Mouse (Mus musculus): ENCODE results near the gene Fnip2.

Gene Fnip2

DNA sequence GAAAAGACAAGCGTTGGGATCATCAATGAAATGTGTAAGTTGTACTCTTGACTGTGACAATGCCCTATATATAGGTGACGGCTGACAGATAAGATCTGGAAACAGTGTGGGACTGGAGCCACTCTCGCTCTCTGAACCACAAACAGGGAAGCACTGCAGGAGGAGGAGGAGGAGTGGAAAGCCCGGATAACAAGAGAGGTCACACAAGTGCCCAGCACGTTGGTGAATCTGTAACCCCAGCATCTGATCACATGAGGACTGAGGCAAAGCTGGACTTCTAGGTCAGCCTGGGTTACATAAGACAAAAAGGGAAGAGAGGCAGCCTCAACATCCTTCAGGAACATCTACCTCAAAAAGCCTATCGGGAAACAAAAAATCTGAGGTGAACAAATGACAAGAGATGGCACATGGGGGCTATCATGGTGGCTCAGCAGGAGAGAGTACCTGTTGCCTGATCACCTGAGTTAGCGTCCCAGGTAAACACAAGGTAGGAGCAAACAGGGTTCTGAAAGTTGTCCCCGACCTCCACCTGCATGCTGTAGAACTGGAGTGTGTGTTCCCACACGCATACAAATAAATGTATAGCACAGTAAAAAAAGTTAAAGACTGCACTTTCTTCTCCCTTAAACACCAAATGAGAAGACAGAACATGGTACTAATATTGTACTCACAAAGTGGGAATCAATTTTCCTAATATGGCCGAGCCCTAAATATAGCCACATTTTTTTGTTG lies 2.6 kb downstream of the Fnip2 start:
- no peak for DNase-seq (ENCODE audit: low spot score in 2 of 2)

DNA sequence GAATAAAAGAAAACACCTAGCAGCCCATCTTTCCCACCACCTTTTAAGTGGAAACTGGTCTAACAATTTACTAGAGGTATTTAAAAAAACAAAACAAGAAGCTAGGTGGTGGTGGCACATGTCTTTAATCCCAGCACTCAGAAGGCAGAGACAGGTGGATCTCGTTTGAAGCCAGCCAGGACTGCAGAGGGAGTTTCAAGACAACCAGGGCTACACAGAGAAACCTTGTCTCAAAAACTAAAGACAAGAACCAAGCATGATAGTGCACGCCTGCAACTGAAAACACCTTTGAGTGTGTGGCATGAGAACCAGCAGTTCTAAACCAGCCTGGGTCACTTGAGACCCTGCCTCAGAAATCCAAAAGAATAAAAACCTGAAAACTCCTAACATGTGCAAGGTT lies 4.1 kb downstream of the Fnip2 start:
- no peak for DNase-seq (ENCODE audit: low spot score in 2 of 2)

DNA sequence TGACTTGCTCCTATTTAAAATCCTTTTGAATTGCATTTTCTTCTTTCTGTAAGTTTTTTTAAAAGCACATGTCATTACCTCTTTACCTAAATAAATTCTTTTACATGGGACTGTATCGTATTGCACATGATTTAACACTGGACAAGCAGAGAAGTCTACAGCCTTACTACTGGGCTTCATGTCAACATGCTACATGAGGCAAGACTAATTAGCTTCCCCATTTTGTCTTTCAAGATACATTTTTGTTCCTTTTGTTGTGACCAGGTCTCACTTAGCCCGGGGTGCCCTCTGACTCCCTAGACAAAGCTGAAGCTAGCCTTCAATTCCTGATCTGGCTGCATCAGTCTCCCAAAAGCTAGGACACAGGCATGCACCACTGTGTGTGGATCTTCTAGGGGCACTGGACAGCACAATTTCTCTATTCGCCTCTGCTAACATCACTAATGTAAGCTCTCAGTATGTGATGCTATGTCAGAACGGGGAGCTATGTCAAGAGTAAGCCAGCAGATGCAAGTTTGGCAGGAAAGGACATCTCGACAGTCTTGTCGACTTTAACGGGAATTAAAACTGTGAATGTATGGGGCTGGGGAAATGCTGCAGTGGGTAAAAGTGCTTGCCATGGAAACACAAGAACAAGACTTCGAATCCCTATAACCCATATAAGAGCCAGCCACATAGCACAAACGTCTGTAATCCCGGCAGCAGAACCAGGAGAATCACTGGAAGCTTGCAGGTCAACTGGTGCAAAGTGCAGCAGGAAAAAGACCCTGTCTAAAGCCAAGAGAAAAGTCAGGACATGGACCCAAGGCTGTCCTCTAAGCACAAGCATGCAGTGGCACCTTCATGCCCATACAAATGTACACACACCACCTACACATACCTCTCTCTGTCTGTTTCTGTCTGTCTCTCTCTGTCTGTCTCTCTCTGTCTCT lies 5.5 kb downstream of the Fnip2 start:
- DNase-seq (ENCODE audit: low spot score in 2 of 2): no peak

DNA sequence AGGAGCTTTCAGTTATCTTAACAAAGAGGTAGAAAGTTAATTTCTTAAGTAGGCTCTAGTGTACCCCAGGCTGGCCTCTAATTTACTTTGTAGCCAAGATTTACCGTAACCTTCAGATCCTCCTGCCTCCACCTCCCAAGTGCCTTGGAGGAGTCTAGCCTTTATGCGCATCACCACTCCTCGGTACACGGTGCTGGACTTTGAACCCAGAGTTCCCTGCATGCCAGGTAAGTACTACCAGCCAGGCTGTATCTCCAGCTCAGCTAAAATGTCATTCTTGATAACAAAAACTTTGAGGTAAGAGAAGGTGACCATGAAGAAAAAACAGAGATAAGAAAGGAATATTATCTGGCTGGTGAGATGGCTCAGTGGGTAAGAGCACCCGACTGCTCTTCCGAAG lies 7.0 kb downstream of the Fnip2 start:
- DNase-seq (ENCODE audit: low spot score in 2 of 2): no peak

DNA sequence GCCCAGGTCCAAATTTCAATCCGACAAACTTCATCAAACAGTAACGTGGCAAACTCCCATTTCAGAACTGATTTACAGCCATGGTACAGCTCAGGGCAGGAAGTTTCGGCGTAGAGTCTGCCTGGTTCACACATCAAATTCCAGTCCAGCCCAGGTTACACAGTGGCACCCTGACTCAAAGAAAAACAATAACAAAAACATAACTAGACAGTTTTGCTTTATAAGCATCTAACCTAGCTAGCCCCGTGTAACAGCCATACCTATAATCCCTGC lies 7.9 kb downstream of the Fnip2 start:
- no peak for DNase-seq (ENCODE audit: low spot score in 2 of 2)

DNA sequence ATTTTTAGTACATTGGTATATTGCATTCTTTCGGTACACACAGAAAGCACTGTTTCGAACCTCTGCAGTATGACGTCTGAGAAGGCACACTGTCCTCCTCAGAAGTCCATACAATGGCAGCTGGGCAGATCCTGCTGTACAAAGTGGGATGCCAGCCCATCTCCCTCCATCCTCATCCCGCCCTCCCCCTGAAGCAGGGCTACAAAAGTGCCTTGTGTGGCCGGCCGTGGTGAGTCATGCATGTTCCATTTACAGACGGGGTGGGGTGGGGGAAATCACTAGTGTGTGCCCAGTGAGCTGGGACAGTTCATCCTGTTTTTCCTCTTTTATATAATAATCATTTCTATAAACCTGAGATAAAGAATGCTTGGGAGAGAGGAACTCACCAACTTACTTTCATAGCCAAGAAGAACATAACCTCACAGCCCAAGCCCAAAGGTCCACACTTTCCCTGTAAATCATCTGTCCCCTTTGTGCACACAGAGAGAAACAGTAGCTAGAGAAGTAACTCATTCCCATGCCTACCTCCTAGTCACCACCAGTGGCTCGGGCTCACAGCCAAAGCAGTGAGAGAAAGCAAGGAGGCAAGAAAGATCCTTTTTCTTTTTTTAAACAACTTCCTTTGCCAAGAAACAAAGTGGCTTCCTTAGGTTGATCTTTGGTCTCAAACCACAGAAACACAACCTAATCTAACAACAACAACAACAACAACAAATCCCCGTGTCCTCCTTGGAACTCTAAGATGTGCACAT lies 8.4 kb downstream of the Fnip2 start:
- DNase-seq (ENCODE audit: low spot score in 2 of 2): peak in 1 of 2 experiments; percentile 30

DNA sequence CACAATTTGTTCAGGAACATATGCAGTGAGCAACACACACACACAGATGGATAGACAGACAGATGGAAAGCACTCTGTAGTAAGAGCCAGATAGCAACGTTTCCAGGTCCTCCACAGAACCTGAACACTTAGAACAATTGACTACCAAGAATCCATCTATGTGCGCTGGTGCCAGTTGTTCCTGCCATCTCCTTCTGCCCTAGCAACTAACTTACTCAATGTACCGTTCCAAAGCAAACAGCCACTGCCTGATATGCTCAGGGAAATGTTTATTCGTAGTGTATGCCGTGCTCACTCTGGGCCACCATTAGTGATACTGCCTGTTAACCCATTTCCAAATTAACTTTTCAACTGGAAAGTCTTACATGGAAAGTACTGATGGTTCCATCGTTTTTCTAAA lies 12.5 kb downstream of the Fnip2 start:
- no peak for DNase-seq (ENCODE audit: low spot score in 2 of 2)

DNA sequence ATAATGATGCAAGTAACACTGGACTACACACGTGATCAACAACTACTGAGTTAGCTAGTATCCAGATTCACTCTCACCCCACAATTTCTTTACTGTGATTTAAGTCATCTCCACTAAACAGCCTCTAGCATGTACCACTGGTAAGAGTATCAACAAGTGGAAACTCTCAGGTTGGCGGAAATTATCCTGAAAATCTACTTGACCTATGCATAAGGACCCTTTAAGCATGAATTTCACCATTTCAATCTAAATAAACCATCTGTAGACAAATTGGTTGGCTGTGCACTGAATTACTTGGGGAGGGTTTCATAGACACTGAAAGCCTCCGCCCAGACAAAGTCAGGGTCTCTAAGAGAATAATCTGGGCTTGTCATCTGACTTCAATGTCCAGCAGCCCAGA lies 13.8 kb downstream of the Fnip2 start:
- DNase-seq (ENCODE audit: low spot score in 2 of 2): no peak

DNA sequence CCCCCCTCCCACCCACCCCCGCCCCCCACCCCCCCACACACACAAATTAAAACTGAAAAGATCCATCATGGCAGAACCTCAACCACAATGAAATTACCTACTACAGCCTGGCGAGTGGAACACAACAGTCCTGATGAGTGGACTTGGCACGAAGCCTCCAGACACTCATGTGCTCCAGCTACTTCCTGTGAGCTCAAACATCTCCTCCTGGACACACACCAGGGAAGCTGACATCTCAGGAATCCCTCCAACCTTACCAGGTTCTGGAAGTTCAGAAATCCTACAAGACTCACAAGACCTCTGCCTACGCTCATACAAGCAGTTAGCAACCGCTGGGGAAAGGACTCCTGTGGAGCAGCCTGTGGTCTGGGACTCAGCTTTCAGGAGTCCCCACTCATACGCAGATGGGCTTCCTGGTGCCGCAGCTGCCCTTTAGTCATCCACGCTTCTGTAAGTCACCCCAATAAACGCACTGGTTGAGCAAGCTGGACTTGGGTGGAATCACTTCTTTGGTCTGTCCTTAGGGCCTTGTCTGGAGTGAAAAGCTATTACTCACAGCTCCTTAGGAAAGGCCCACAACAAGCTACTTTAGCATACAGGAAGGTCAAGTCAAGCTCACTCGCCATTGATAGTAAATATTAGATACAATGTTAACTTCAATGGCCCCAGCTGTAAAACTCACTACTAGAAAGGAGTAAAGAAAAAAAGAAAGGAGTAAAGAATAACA lies 15.6 kb downstream of the Fnip2 start:
- no peak for DNase-seq (ENCODE audit: low spot score in 2 of 2)

DNA sequence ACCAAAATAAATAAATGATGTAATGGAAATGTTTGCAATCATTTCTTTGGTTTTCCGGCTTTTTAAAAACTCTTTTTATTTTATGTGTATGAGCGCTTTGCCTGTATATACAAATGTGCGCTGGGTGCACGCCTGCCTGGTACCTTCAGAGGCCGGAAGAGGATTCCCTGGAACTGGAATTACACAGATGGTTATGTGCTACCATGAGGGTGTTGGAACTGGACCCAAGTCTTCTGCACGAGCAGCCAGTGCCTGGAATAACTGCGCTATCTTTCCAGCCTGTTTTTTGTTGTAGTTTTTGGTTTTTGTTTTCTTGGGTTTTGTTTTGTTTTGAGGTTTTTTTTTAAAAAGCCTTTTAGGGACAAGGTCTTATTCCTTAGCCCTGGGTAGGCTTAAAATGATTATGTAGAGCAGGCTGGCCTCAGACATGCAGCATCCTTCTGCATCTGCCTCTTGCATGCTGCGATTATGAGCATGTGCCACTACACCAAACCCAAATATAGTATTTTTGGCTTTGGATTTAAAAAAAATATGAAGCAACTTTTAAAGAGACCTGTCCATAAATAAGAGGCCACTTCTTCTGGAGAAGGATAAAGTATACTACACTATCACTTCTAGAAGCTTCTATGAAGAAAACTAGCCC lies 17.7 kb downstream of the Fnip2 start:
- no peak for DNase-seq (ENCODE audit: low spot score in 2 of 2)

DNA sequence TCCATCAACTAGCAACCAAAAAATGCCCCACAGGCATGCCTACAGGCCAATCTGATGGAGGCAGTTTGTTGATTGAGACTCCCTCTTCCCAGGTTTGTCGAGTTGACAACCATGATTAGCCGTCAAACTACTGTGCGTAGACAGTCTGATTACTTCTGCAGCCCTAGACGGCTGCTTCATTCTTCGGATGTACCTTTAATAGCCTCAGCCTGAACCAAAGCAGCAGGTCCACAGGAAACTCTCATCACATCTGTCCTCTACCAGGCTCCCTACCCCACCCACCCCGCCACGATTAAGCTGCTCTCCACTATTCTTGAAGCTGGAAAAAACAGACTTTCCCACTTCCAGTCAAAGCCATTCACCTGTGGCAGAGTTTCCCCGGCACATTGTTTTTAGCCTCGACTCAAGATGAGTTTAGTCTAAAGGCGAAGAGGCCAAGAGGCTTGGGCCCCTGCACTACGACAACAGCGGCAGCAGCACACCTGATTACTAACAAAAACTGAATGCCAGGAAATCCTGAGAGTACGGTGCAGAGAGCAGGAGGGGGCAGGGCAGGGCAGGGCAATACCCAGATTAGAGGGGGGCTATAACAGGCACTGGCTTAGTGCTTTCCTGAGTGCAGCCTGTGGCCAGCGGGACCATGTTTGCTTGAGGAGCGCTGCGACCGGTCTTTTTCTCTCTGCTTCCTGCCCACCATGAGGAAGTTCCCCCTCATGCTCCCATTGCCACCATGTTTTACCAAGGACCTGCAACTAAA lies 18.7 kb downstream of the Fnip2 start:
- DNase-seq (ENCODE audit: low spot score in 2 of 2): no peak

DNA sequence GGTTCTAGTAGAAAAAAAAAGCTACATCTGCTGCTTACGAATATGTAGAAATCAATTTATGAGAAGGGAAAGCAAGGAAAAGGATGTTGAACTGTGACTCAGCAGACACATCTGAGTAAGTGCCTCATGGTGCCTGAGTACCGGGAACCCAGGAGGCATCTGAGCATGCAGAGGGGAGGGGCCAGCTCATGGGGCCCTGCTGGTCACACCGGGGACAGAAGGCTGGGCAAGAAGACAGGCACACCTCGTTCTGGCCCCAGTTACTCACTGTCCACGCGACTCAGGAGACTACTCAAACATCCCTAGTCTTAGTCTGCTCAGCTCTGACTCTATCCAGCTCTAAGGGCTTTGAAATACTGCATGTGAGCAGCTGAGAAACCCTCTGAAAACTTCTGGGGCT lies 25.0 kb downstream of the Fnip2 start:
- no peak for DNase-seq (ENCODE audit: low spot score in 2 of 2)

DNA sequence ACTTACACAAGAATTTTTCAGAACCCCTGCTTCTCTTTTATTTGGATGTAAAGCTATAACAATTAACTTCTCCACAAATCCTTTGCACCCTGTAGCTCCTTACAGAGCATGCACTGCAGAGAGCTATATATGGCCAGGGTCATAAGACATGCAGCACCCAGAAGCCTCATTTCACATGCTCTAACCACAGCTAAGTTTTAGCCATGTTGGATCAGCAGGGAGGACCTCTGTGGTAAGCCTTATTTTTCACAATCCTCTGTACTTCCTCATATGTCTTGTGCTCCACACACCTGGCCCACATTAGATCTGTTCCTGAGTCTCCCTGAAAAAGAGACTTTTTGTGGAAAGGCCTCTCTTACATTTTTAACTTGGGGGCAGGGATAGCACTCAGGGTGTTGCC lies 27.9 kb downstream of the Fnip2 start:
- DNase-seq (ENCODE audit: low spot score in 2 of 2): no peak

DNA sequence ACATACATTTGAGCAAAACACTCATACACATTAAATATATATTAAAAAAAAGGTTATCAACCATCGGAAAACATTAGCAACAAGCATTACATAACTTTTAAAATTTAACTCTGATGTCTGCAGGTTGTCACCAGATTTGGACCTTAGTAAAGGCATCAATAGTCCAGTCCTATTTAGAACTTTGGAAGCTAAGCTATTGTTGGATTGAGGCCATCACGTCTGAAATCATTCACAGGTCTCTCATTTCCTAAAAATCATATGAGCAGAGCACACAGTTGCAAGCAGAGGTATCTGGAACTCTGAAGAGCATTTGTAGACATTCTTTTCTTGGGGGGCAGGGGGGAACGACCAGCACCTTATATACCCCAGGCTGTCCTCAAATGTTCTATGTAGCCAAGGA lies 28.5 kb downstream of the Fnip2 start:
- DNase-seq (ENCODE audit: low spot score in 2 of 2): no peak

DNA sequence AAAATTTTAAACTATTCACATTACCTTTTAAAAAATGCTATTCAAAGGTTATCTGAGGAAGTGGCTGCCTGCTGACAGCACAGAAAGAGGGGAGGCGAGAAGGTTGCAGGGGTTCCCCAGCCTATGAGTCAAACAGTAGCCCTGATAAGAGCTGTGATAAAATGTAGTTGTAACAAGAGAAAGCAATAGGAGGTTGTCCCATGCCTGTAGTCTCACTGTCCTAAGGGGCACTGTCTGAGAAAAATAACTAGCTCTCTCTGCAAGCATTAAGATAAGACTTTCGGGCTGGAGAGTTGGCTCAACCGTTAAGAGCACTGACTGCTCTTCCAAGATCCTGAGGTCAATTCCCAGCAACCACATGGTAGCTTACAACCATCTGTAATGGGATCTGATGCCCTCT lies 29.3 kb downstream of the Fnip2 start:
- DNase-seq (ENCODE audit: low spot score in 2 of 2): no peak

DNA sequence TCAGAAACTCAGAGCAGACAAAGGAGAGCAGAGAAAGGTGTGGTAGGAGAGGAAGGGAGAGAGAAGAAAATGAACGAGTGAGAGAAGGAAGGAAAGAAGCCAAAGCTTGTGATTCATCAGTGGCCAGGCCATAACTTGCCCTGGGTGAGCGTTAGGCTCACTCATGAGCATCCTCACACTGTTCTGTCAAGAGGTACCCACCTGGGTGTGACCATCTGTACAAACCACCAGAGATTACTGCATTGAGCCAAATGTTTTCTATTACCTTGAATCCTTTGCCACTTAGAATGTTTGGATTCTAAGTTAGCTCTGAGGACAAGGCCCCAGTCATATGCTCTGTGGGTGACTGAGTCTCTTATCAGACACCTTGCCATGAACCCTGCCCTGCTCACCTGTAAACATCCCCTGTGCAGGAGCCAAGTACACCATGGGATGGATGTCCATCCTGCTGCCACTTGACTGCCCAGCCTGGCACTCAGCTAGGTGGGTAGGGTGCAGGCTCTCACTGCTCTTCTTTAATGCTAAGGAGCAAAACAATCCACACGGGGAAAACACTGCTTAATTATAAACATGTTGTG lies 29.9 kb downstream of the Fnip2 start:
- no peak for DNase-seq (ENCODE audit: low spot score in 2 of 2)

DNA sequence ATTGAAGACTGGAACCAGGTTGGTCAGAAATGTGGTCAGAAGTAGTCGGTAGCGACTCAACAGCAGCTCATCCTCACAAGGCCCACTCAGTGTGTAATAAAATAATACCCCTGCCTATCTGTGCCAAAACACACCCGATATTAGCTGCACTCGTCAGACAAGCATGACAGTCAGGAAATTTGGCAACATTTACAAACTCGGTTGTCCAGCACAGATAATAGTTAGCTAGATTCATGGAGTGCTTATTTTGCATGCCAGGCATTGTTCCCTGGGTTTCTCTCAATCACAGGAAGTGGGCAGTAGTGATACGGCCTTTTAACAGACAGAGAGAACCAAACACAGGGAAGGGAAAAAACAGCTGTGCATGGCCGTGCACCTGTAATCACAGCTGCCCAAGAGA lies 30.6 kb downstream of the Fnip2 start:
- DNase-seq (ENCODE audit: low spot score in 2 of 2): no peak

DNA sequence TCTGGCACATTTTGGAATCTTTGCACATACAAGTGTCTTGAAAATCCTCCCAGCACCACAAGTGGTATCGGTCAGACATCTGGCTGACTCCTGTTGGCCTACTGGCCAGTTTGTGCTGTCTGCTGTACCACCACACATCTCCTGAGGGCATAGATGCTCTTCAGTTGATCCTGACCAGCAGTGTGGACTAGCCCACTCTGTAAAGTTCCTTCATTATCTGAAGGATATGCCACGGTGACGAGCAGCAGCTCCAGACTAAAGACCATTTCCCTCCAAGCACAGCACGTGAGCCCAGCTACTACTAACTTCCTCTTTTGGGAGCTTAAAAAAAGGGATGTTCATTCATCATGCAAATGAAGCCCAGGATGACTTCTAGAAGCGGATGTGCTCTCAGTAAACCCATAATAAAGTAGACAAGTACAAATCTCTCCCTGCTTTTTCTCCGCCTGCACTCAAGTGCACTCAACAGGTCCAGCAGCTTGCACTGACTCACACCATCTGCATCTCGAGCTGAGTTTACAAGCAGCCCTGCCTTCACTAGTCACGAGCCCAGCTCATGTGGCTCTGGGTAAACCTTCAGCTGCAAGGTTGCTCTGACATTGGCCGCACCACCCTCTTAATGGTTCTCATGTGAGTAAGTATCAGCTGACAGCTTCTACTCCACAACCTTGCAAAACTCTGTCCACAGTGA lies 35.9 kb downstream of the Fnip2 start:
- DNase-seq (ENCODE audit: low spot score in 2 of 2): peak in 1 of 2 experiments; percentile 30

DNA sequence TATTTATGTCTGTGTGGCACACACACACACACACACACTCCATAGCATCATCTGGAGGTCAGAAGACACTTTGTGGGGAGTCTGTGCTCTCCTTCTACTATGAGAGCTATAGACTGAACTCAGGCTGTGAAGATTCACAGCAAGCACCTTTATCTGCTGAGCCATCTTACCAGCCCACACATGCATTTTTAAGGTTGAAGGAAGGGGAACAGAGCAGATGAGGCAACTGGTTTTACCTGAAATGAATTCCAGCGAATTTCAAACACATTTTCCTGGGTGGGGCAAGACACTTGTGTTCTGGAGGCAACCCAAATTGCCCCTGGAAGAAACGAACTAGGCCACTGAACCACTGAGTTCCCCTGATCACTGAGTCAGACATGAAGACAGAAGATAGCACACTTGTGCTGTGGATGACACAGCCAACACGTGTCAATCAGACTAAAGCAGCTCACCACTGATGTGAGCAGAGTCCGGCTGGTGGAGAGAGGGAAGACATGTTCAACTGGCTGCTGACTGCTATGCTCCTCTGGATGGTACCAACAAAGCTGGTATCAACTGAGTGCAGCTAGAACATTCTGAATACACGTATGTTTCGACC lies 38.0 kb downstream of the Fnip2 start:
- no peak for DNase-seq (ENCODE audit: low spot score in 2 of 2)

Measured in urinary bladder, postnatal 4 days (tissue).